Mouse (Mus musculus): Measurements from ENCODE around the gene Rps10. TPM values are rescaled to one million over a fixed set of nuclear protein-coding genes. Genes with fewer than 3 reads are reported as not detected.
A peak's percentile ranks its signal among the peaks of the same experiment; 100 is the strongest.

Rps10 gene
- polyA plus RNA-seq, 1 experiment from 2014 or later: 1,163 TPM

DNA sequence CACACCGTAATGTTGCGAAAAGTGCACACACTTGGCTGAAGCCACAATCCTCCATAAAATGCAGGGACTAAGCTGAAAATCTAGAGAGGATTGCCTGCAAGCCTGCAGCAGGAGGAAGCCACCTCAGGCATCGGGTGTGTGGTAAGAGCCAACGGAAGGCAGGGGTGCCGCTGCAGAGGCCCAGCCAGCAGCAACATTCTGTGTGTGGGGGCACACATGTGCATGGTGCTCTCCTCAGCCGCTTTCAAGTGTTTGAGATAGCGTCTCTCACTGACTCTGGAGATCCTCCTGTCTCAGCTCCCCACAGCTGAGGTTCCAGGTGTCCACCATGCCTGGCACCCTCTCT lies 43.9 kb downstream of the Rps10 start:
- Histone ChIP-seq H3K9ac (ENCODE audit: low read depth, low read length) (no peak overlapping the region), H3K4me3 (ENCODE audit: low read length) (no peak overlapping the region), H3K4me2 (replicated peaks; ENCODE audit: low read depth, low read length) (no peak overlapping the region), H3K9me3 (ENCODE audit: control insufficient read depth, low read length) (no peaks in the 10 kb centered on the region), H3K36me3 (ENCODE audit: control insufficient read depth, insufficient read depth, low read length) (peaks cover 59% of the 10 kb centered on the region), H3K27me3 (ENCODE audit: control insufficient read depth, insufficient read depth, low read length) (no peaks in the 10 kb centered on the region), H3K4me1 (ENCODE audit: control insufficient read depth, insufficient read depth, low read length) (peaks cover 14% of the 10 kb centered on the region), H3K27ac (ENCODE audit: low read depth, low read length) (no peak overlapping the region)
- 97% methylated on average over 7 of the region's 7 CpGs for WGBS
- ATAC-seq (ENCODE audit: low FRiP score, low TSS enrichment): no peak

DNA sequence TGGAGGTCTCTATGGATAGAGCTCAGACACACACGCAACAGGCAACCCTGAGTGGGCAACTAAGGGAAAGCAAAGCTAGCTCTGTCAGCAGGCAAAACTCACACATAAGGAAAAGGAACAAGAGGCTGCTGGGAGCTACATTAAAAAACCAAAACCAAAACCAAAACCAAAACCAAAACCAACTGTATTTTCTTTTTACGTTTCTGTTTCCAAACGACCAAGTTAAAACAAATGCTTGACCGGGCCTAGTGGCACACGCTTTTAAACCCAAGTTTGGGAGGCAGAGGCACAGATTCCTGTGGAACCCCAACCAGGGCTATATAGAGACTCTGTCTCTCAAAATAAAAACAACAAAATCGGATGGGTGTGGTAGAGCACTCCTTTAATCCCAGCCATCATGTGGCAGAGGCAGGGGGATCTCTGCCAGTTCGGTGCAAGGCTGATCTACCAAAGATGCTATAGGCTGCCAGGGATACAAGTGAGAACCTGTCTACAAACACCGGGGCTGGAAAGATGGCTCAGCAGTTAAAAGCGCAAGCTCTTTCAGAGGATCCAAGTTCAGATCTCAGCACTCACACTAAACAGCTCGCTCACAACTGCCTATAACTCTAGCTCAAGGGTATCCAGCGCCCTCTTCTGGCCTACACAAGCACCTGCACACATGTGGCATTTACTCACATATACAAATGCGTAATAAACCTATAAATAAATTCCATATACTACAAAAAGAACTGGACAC lies 44.5 kb downstream of the Rps10 start:
- ATAC-seq (ENCODE audit: low FRiP score, low TSS enrichment): no peak
- WGBS: 88% methylated on average over 12 of the region's 12 CpGs
- Histone ChIP-seq H3K9ac (ENCODE audit: low read depth, low read length) (no peak overlapping the region), H3K36me3 (ENCODE audit: control insufficient read depth, insufficient read depth, low read length) (peaks cover 56% of the 10 kb centered on the region), H3K27ac (ENCODE audit: low read depth, low read length) (no peak overlapping the region), H3K4me3 (ENCODE audit: low read length) (no peak overlapping the region), H3K9me3 (ENCODE audit: control insufficient read depth, low read length) (no peaks in the 10 kb centered on the region), H3K4me2 (replicated peaks; ENCODE audit: low read depth, low read length) (no peak overlapping the region), H3K4me1 (ENCODE audit: control insufficient read depth, insufficient read depth, low read length) (peaks cover 13% of the 10 kb centered on the region), H3K27me3 (ENCODE audit: control insufficient read depth, insufficient read depth, low read length) (no peaks in the 10 kb centered on the region)

DNA sequence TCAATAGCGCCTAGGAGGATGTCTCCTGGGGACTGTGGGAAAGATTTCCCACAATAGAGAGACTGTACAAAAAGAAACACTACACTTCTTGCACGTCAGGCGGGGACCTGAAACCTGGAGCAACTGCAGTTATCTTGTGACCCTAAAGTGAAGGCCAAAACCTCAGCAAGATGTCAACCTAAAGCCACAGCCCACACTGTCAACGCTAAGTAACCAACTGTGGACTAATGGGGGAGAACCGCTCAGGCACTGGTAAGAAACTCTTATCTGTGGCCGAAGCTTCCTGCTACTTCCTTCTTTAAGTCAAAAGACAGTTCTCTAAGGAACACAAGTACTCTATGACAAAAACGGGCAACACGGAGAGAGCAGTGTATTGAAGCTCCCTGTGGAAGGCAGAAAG lies 48.2 kb downstream of the Rps10 start:
- no peak overlapping the region for H3K27ac ChIP-seq (ENCODE audit: low read depth, low read length)
- no peaks in the 10 kb centered on the region for H3K4me1 ChIP-seq (ENCODE audit: control insufficient read depth, insufficient read depth, low read length)
- H3K4me3 ChIP-seq (ENCODE audit: low read length): no peak overlapping the region
- ATAC-seq (ENCODE audit: low FRiP score, low TSS enrichment): no peak
- peaks cover 43% of the 10 kb centered on the region for H3K36me3 ChIP-seq (ENCODE audit: control insufficient read depth, insufficient read depth, low read length)
- H3K4me2 ChIP-seq (replicated peaks; ENCODE audit: low read depth, low read length): no peak overlapping the region
- 0 out of 2 replicates have a peak overlapping the region, but pooled peaks have one; percentile 19 for H3K9ac ChIP-seq (ENCODE audit: low read depth, low read length)
- no peaks in the 10 kb centered on the region for H3K27me3 ChIP-seq (ENCODE audit: control insufficient read depth, insufficient read depth, low read length)
- 75% methylated on average over 8 of the region's 8 CpGs for WGBS
- no peaks in the 10 kb centered on the region for H3K9me3 ChIP-seq (ENCODE audit: control insufficient read depth, low read length)

DNA sequence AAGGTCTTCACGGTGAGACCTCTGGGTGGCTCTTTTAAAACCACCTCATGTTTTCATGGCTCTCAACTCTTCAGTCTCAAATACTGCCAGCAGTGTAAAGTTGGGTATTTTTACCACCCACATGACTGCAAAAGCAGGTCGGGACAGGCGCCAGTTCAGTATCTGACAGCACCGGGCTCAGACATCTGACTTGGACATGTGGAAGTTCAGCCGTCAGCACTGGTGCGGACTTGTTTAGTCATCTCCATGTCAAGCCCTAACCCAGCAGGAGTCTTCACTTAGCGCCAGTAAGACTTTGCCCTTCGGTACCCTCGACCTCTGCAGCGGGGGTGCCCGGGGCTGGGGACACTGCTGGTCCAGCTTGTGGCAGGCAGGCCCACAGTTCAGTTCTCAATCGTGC lies 49.2 kb downstream of the Rps10 start:
- Histone ChIP-seq H3K27me3 (ENCODE audit: control insufficient read depth, insufficient read depth, low read length) (no peaks in the 10 kb centered on the region), H3K27ac (ENCODE audit: low read depth, low read length) (no peak overlapping the region), H3K9me3 (ENCODE audit: control insufficient read depth, low read length) (no peaks in the 10 kb centered on the region), H3K9ac (ENCODE audit: low read depth, low read length) (no peak overlapping the region), H3K4me2 (replicated peaks; ENCODE audit: low read depth, low read length) (no peak overlapping the region), H3K4me1 (ENCODE audit: control insufficient read depth, insufficient read depth, low read length) (no peaks in the 10 kb centered on the region), H3K36me3 (ENCODE audit: control insufficient read depth, insufficient read depth, low read length) (peaks cover 40% of the 10 kb centered on the region), H3K4me3 (ENCODE audit: low read length) (no peak overlapping the region)
- no peak for ATAC-seq (ENCODE audit: low FRiP score, low TSS enrichment)
- 87% methylated on average over 12 of the region's 12 CpGs for WGBS

DNA sequence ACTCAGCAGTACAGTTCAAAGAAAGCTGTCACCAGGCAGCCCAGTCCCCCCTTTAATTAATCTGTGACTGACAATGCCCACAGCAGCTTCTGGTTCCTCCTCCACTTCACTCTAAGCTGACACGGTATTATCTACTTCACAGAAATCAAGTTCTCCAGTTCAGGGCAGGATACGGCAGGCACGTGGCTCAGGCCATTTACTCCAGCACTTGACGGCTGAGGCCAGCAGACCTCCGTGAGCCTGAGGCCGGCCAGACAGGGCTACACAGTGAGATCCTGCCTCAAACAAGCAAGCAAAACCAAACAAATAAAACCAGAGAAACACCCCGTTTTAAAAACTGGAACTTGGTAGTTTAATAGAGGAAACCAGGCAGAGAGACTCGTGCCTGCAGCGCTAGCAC lies 49.8 kb downstream of the Rps10 start:
- no peak overlapping the region for H3K9ac ChIP-seq (ENCODE audit: low read depth, low read length)
- no peaks in the 10 kb centered on the region for H3K9me3 ChIP-seq (ENCODE audit: control insufficient read depth, low read length)
- no peak overlapping the region for H3K4me2 ChIP-seq (replicated peaks; ENCODE audit: low read depth, low read length)
- no peak overlapping the region for H3K4me3 ChIP-seq (ENCODE audit: low read length)
- no peaks in the 10 kb centered on the region for H3K4me1 ChIP-seq (ENCODE audit: control insufficient read depth, insufficient read depth, low read length)
- 59% methylated on average over 9 of the region's 9 CpGs for WGBS
- H3K36me3 ChIP-seq (ENCODE audit: control insufficient read depth, insufficient read depth, low read length): peaks cover 44% of the 10 kb centered on the region
- H3K27ac ChIP-seq (ENCODE audit: low read depth, low read length): no peak overlapping the region
- H3K27me3 ChIP-seq (ENCODE audit: control insufficient read depth, insufficient read depth, low read length): no peaks in the 10 kb centered on the region
- no peak for ATAC-seq (ENCODE audit: low FRiP score, low TSS enrichment)

DNA sequence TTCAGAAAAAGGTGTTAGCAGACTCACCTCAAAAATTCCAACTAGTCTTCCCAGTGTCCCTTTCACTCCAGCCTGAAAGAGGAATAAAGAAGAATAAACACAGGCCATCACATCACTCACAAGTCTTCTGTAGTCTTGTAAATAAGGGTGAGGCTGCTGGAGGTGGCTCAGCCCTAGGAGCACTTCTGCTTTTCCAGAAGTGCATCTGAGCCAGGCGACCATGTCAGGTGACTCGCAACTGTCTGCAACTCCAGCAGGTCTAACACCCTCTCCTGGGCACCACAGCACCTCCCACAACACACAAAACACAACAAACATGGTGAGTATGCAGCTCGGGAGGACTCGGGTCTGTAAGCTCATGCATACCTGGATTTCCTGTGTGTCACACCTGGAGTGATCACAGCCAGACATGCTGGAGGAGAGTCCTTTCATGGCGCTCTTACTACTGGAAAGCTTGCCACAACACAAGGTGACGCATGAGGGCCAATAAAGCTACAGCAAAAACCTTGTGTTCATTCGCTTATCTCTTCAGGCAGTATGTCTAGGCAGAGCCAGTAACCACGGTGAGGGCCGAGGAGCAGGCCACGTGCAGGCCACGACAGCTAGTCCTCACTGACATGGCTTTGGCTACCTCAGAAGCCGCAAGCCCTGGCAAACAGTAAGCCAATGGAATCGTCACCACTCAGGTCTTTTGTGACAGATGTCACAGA lies 53.1 kb downstream of the Rps10 start:
- no peak overlapping the region for H3K9ac ChIP-seq (ENCODE audit: low read depth, low read length)
- H3K4me1 ChIP-seq (ENCODE audit: control insufficient read depth, insufficient read depth, low read length): no peaks in the 10 kb centered on the region
- H3K9me3 ChIP-seq (ENCODE audit: control insufficient read depth, low read length): no peaks in the 10 kb centered on the region
- H3K4me3 ChIP-seq (ENCODE audit: low read length): no peak overlapping the region
- no peaks in the 10 kb centered on the region for H3K27me3 ChIP-seq (ENCODE audit: control insufficient read depth, insufficient read depth, low read length)
- peaks cover 63% of the 10 kb centered on the region for H3K36me3 ChIP-seq (ENCODE audit: control insufficient read depth, insufficient read depth, low read length)
- H3K27ac ChIP-seq (ENCODE audit: low read depth, low read length): no peak overlapping the region
- 90% methylated on average over 13 of the region's 13 CpGs for WGBS
- ATAC-seq (ENCODE audit: low FRiP score, low TSS enrichment): no peak
- H3K4me2 ChIP-seq (replicated peaks; ENCODE audit: low read depth, low read length): no peak overlapping the region

Other genes starting within 250 kb of the Rps10 start
- gene Grm4, start 115.3 kb downstream of the Rps10 start, polyA plus RNA-seq (2014; fragmentation: Nextera tagmentation; extraction: Ambion mirVana): 0.50 and 1.6 TPM in 2 replicates
- gene Hmga1, start 80.2 kb downstream of the Rps10 start, polyA plus RNA-seq (2014; fragmentation: Nextera tagmentation; extraction: Ambion mirVana): 351 and 355 TPM in 2 replicates
- 17.4 and 22.3 TPM in 2 replicates for gene AI413582, start 70.9 kb downstream of the Rps10 start, polyA plus RNA-seq (2014; fragmentation: Nextera tagmentation; extraction: Ambion mirVana)
- gene Nudt3, start 13.2 kb downstream of the Rps10 start, polyA plus RNA-seq (2014; fragmentation: Nextera tagmentation; extraction: Ambion mirVana): 32.2 and 74.9 TPM in 2 replicates
- not detected in 2 replicates for gene RPS10-NUDT3, start 1.4 kb downstream of the Rps10 start, polyA plus RNA-seq (2014; fragmentation: Nextera tagmentation; extraction: Ambion mirVana)
- gene Pacsin1, start 18.8 kb upstream of the Rps10 start, polyA plus RNA-seq (2014; fragmentation: Nextera tagmentation; extraction: Ambion mirVana): 1.3 and 1.7 TPM in 2 replicates
- gene Spdef, start 92.3 kb upstream of the Rps10 start, polyA plus RNA-seq (2014; fragmentation: Nextera tagmentation; extraction: Ambion mirVana): 0.19 and 0.20 TPM in 2 replicates
- gene D17Wsu92e, start 184.0 kb upstream of the Rps10 start, polyA plus RNA-seq (2014; fragmentation: Nextera tagmentation; extraction: Ambion mirVana): 15.3 and 21.6 TPM in 2 replicates
- 349 and 425 TPM in 2 replicates for gene Snrpc, start 201.5 kb upstream of the Rps10 start, polyA plus RNA-seq (2014; fragmentation: Nextera tagmentation; extraction: Ambion mirVana)
- 6.2 and 7.4 TPM in 2 replicates for gene Uhrf1bp1, start 219.8 kb upstream of the Rps10 start, polyA plus RNA-seq (2014; fragmentation: Nextera tagmentation; extraction: Ambion mirVana)